Mouse (Mus musculus) kidney, embryonic 16.5 days (tissue): ENCODE measurements at regions not wholly inside any gene's neighbourhood (a gene's known extent, or its start where the extent isn't known, plus 50 kb on each side); places are given as distances from the start of the nearest gene placed in this dataset.
A peak's percentile ranks its signal among the peaks of the same experiment; 100 is the strongest.

Experiments
- ATAC-seq: fragments of 200-750 bp; cut with Nextera tagmentation; 2 replicates; pipeline ENCODE4 v1.8.0; 2017; ENCODE audit warnings: moderate TSS enrichment; ENCODE audit not compliant: low FRiP score, low TSS enrichment
- H3K27ac ChIP-seq: fragments of 300-500 bp; sonication (generic); 2 replicates; pipeline ENCODE4 v1.5.1; 2014; ENCODE audit warnings: low read length
- H3K27me3 ChIP-seq: fragments of 300-500 bp; sonication (generic); 2 replicates; pipeline ENCODE4 v1.6.1; 2014; ENCODE audit warnings: low read length, control low read depth, mixed read lengths; ENCODE audit not compliant: insufficient read depth
- H3K36me3 ChIP-seq: fragments of 300-500 bp; sonication (generic); 2 replicates; pipeline ENCODE4 v1.6.1; 2014; ENCODE audit warnings: low read length, control low read depth, mixed read lengths; ENCODE audit not compliant: insufficient read depth
- H3K4me1 ChIP-seq: fragments of 300-500 bp; sonication (generic); 2 replicates; pipeline ENCODE4 v1.6.1; 2014; ENCODE audit warnings: low read length, control low read depth, mixed read lengths; ENCODE audit not compliant: insufficient read depth
- H3K4me2 ChIP-seq: fragments of 300-500 bp; sonication (generic); replicated peaks from 2 replicates; pipeline ENCODE4 v1.6.1; 2014; ENCODE audit warnings: low read depth, low read length
- H3K4me3 ChIP-seq: fragments of 300-500 bp; sonication (generic); 2 replicates; pipeline ENCODE4 v1.5.1; 2014; ENCODE audit warnings: mild to moderate bottlenecking, low read length
- H3K9ac ChIP-seq: fragments of 300-500 bp; sonication (generic); replicated peaks from 2 replicates; pipeline ENCODE4 v1.6.1; 2014; ENCODE audit warnings: low read length
- H3K9me3 ChIP-seq: fragments of 300-500 bp; sonication (generic); 2 replicates; pipeline ENCODE4 v1.6.1; 2016; ENCODE audit warnings: low read length, control low read depth
- WGBS: fragments of 180-500 bp; shearing (Covaris S2); extraction: QIAGEN DNeasy Blood & Tissue Kit; methylation state at CpG from one replicate; pipeline ENCODE4 v1.1.7; 2014; 5-methylcytosine and 5-hydroxymethylcytosine counted together

- Histone ChIP-seq H3K9ac (no peak overlapping the region), H3K27ac (peak overlapping the region; percentile 72; the same call in 1 of the 2 replicates), H3K9me3 (no peaks in the 10 kb centered on the region), H3K4me3 (no peak overlapping the region), H3K4me2 (no peak overlapping the region), H3K36me3 (no peaks in the 10 kb centered on the region), H3K27me3 (no peaks in the 10 kb centered on the region), H3K4me1 (no peaks in the 10 kb centered on the region)
- WGBS, result 63% methylated on average over 5 of the region's 5 CpGs
- peak; percentile 79 for ATAC-seq
These were observed 60.4 kb downstream of the Pou3f3 start for GRCm38 (mm10) chr1:42755958-42756357.

- no peak overlapping the region for H3K4me3 ChIP-seq
- peak overlapping the region; percentile 50; the same call in 1 of the 2 replicates for H3K27ac ChIP-seq
- H3K4me2 ChIP-seq, result no peak overlapping the region
- peak; percentile 54; the same call in 1 of the 2 replicates for ATAC-seq
- no peaks in the 10 kb centered on the region for H3K4me1 ChIP-seq
- no peaks in the 10 kb centered on the region for H3K27me3 ChIP-seq
- no peaks in the 10 kb centered on the region for H3K9me3 ChIP-seq
- H3K36me3 ChIP-seq, result no peaks in the 10 kb centered on the region
- no peak overlapping the region for H3K9ac ChIP-seq
These were observed 60.9 kb downstream of the Pou3f3 start for GRCm38 (mm10) chr1:42756497-42756896.

- Histone ChIP-seq H3K27me3 (no peaks in the 10 kb centered on the region), H3K4me1 (no peaks in the 10 kb centered on the region), H3K9ac (no peak overlapping the region), H3K27ac (no peak overlapping the region), H3K36me3 (no peaks in the 10 kb centered on the region), H3K9me3 (no peaks in the 10 kb centered on the region), H3K4me2 (no peak overlapping the region), H3K4me3 (no peak overlapping the region)
- WGBS, result 53% methylated on average over 2 of the region's 2 CpGs
- 0 out of 2 replicates have a peak, but pooled peaks have one; percentile 46 for ATAC-seq
These were observed 67.9 kb downstream of the Pou3f3 start for GRCm38 (mm10) chr1:42763447-42763846.

- H3K4me1 ChIP-seq, result no peaks in the 10 kb centered on the region
- ATAC-seq, result no peak
- H3K4me3 ChIP-seq, result no peak overlapping the region
- 66% methylated on average over 2 of the region's 2 CpGs for WGBS
- no peak overlapping the region for H3K9ac ChIP-seq
- no peaks in the 10 kb centered on the region for H3K36me3 ChIP-seq
- no peaks in the 10 kb centered on the region for H3K27me3 ChIP-seq
- H3K9me3 ChIP-seq, result no peaks in the 10 kb centered on the region
- no peak overlapping the region for H3K27ac ChIP-seq
- no peak overlapping the region for H3K4me2 ChIP-seq
These were observed 68.5 kb downstream of the Pou3f3 start for GRCm38 (mm10) chr1:42764048-42764447.

- Histone ChIP-seq H3K27me3 (no peaks in the 10 kb centered on the region), H3K36me3 (no peaks in the 10 kb centered on the region), H3K4me2 (no peak overlapping the region), H3K9ac (no peak overlapping the region), H3K4me1 (peaks cover 21% of the 10 kb centered on the region), H3K9me3 (no peaks in the 10 kb centered on the region), H3K27ac (no peak overlapping the region), H3K4me3 (no peak overlapping the region)
- 84% methylated on average over 9 of the region's 9 CpGs for WGBS
- ATAC-seq, result no peak
These were observed 74.5 kb downstream of the Pou3f3 start for GRCm38 (mm10) chr1:42770085-42770484.

- Histone ChIP-seq H3K9ac (no peak overlapping the region), H3K27me3 (no peaks in the 10 kb centered on the region), H3K4me2 (peak overlapping the region; percentile 34), H3K4me3 (no peak overlapping the region), H3K4me1 (peaks cover 21% of the 10 kb centered on the region), H3K36me3 (no peaks in the 10 kb centered on the region), H3K27ac (0 out of 2 replicates have a peak overlapping the region, but pooled peaks have one; percentile 3), H3K9me3 (no peaks in the 10 kb centered on the region)
- ATAC-seq, result 0 out of 2 replicates have a peak, but pooled peaks have one; percentile 32
- 12% methylated on average over 6 of the region's 6 CpGs for WGBS
These were observed 76.4 kb downstream of the Pou3f3 start for GRCm38 (mm10) chr1:42772000-42772399.

- Histone ChIP-seq H3K27ac (peak overlapping the region; percentile 77; the same call in 1 of the 2 replicates), H3K9ac (no peak overlapping the region), H3K36me3 (no peaks in the 10 kb centered on the region), H3K9me3 (no peaks in the 10 kb centered on the region), H3K4me2 (0 out of 2 replicates have a peak overlapping the region, but pooled peaks have one; percentile 15), H3K4me3 (no peak overlapping the region), H3K27me3 (no peaks in the 10 kb centered on the region), H3K4me1 (peaks cover 21% of the 10 kb centered on the region)
- WGBS, result 50% methylated on average over 19 of the region's 20 CpGs
- peak; percentile 84 for ATAC-seq
These were observed 77.1 kb upstream of the Mrps9 start for GRCm38 (mm10) chr1:42773851-42774464.

- WGBS, result 63% methylated on average over 7 of the region's 7 CpGs
- no peak overlapping the region for H3K9ac ChIP-seq
- 0 out of 2 replicates have a peak, but pooled peaks have one; percentile 36 for ATAC-seq
- H3K4me2 ChIP-seq, result no peak overlapping the region
- peak overlapping the region; percentile 90 for H3K27ac ChIP-seq
- H3K27me3 ChIP-seq, result no peaks in the 10 kb centered on the region
- no peak overlapping the region for H3K4me3 ChIP-seq
- H3K4me1 ChIP-seq, result peaks cover 31% of the 10 kb centered on the region
- no peaks in the 10 kb centered on the region for H3K9me3 ChIP-seq
- H3K36me3 ChIP-seq, result no peaks in the 10 kb centered on the region
These were observed 75.8 kb upstream of the Mrps9 start for GRCm38 (mm10) chr1:42774971-42775892.

- Histone ChIP-seq H3K9ac (no peak overlapping the region), H3K4me3 (no peak overlapping the region), H3K4me1 (peaks cover 37% of the 10 kb centered on the region), H3K4me2 (no peak overlapping the region), H3K9me3 (no peaks in the 10 kb centered on the region), H3K36me3 (no peaks in the 10 kb centered on the region), H3K27me3 (no peaks in the 10 kb centered on the region), H3K27ac (peak overlapping the region; percentile 90)
- peak; percentile 57; the same call in 1 of the 2 replicates for ATAC-seq
- 47% methylated on average over 2 of the region's 2 CpGs for WGBS
These were observed 75.1 kb upstream of the Mrps9 start for GRCm38 (mm10) chr1:42775893-42776287.
